Mouse (Mus musculus) cerebellum, postnatal 25 days (tissue): Measurements from ENCODE around the gene Wdr4.
"Not testable (repeated sequence)": the region's sequence is repeated elsewhere in the genome, so short reads cannot be mapped to it uniquely, and the experiment has no call there.

Source experiments
- DNase-seq, 2 experiments: peaks; one replicate each; pipeline ENCODE4 v3.0.0; 2021; ENCODE audit warnings: mixed read lengths in 2 of 2

Gene Wdr4

DNA sequence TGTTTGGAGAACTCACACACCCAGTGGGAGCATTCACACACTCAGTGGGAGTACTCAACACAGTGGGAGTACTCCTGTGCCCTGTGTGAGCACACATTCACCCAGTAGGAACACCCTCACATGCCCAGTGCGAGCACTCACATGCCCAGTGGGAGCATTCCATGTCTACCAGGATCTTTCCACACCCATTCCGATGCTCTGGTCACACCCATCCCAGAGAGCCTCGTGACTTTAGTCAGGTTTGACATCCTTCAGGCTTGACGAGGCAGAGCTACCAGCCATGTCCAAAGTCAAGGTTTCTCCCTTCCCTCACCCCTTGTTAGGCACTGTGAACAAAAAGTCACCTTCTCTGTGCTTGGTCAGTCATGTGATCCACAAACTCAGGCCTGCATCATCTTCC is 15.6 kb upstream of the Wdr4 start:
- no peak for DNase-seq

DNA sequence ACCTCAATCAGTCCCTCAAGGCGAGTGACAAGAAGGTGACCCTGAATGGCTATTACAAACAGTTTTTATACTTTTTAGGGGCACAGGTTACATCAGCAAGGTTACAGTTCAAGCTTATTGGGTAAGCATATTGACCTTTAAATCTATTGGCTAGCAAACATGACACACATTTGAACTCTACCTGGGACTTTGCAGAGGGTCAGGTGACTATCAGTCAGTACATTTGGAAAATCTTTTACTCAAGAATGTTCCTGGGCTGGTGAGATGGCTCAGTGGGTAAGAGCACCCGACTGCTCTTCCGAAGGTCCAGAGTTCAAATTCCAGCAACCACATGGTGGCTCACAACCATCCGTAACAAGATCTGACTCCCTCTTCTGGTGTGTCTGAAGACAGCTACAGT is 12.6 kb upstream of the Wdr4 start:
- not testable (repeated sequence) for DNase-seq

DNA sequence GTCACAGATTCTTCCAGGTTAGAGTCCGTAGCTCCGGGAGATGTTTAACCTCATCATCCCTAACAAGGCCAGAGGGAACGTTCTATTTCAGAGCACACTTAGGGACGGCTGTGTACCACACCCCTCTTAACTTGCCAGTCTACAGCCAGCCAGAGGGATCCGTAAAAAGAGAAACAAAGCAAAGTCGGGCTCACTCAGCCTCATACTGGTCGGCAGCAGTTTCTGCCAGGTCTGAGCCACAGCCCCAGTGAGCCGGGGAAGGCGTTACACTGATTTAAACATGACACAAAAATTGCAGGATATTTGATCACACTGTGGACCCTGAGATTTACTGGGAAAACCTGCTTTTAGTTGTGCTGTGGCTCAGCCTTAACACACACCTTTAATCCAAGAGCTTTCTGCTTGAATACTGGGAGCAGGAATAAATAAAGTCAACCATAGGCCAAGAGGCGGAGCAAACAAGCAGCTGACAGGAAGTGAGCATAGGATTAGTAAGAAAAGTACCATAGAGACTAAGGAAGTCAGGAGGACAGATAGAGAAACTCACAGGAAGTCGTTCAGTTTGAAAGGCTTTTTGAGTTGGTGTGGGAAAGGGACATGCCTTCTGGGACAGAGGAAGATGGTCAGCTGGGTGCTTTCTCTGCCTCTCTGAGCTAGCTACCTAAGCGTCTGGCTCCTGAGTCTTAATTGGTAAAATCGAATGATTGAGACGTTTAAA is 11.8 kb upstream of the Wdr4 start:
- no peak for DNase-seq

DNA sequence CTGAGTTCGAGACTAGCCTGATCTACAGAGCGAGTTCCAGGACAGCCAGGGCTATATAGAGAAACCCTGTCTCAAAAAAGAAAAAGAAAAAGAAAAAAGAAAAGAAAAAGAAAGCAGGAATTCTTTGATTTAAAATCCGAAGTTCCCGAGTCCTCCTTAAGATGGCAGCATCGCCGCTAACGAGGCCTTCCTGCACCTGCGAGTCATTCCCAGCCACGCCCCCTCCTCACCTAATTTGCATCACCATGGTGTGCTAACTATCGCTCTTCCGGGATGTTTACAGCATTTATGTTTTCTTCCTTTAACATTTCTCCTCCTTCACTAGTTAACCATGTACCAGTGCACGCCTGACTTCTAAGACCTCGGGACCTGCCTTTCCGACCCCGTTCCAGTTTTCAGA is 9.5 kb upstream of the Wdr4 start:
- DNase-seq = peak in 1 of 2 experiments; percentile 52

DNA sequence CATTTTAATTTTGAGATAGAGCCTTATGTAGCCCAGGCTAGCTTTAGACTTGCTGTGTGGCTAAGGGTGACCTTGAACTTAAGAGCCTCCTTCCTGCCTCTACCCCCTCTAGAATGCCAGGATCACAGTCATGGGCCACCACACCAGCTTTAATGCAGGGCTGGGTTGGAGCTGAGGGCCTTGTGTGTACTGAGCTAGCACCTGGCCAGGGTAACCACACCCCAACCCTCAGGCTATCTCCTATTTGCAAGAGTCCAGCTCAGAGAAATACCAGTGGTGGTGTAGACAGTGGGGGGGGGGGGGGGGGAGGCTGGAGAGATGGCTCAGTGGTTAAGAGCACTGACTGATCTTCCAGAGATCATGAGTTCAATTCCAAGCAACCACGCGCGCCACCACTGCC is 6.0 kb upstream of the Wdr4 start:
- DNase-seq = no peak

DNA sequence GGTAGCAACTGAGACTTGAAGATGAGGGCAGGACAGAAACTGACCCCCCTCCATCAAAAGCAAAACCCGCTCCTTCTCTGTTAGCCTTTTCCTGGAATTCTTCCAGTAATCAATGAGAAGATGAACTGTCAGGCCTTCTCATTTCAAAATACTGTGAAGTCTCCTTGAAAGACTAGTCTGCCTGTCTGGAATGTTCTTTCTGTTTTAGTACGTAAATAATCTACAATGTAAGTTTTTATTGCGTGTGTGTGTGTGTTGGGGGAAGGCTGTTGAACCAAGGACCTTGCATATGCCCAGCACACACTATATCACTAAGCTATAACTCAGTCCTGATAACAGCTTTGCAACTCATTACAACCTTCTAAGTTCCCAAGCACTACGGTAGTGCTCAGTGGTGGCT is 5.3 kb upstream of the Wdr4 start:
- no peak for DNase-seq

DNA sequence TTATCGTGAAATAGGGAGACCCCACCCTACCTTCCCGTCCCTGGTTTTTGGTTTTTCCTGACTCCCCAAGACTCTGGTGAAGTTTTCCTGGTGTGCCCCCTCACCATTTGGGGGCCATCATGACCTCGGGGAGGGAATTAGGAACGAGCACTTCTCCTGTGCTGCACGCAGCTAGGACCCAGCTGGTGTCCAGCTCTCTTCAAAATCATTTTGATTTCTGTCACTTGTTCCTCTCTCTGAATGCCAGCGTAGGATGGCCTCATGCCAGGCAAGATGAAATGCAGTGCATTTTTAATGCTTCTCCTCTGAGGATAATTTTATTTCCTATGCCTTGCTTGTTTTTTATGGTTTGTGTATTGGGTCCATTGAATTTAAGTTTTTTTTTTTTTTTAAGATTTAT is 2.2 kb upstream of the Wdr4 start:
- DNase-seq = peak; percentile 47 to 68

DNA sequence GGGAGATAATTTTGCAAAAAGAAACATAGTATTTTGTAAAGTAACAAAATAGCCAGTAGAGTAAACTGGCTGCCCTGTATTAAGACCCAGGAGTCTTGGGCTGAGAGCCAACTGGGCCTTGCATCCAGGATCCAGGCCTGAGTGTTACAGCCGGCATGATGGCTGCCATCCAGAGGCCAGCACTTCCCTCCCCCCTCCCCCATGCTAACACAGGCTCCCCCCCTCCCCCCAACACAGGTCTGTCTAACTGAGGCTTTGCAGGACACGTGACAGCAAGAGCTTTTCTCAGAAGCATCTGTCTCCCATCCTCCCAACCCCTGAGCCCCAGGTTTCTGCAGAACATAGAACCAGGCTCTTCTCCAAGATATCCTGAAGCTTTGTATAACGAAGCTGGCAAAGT is 1.1 kb upstream of the Wdr4 start:
- peak; percentile 84 to 93 for DNase-seq

DNA sequence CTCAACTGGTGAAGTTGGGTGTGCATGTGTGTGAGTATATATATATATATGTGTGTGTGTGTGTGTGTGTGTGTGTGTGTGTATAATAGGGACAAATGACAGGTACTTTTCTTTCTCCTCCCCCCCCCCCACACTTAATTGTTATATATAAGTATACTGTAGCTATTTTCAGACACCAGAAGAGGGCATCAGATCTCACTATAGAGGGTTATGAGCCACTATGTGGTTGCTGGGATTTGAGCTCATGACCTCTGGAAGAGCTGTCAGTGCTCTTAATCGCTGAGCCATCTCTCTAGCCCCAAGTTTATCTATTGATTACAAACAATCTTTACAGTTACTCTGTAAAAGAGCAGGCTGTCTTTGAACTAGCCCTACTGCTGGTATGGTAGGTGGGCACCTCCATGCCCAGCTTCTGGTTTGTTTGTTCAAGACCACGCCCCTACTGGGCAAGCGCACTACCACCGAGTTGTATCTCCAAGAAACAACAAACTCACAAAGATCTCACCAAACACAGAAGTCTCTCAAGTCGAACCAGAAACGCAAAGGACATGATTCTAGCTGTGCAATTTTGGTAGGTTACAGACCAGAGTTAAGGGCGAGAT is 335 bp downstream of the Wdr4 start:
- no peak for DNase-seq

DNA sequence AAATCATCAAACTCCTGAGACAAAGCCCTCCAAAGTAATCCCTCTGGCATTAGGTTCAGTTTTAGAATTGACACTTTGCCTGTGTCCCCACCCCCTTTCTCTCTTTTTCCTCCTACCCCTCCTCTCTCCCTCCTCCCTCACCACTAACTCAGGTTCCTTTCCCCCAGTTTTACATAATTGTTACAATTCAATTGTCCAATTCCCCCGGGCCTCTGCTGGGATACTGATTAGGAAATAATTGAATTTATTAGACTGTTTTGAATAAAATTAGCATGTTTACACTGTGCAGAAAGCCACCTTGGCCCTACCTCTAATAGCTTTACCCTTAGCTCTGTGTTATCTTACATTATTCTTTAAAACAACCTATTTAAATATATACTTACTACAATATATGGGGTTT is 5.1 kb downstream of the Wdr4 start:
- DNase-seq = no peak

DNA sequence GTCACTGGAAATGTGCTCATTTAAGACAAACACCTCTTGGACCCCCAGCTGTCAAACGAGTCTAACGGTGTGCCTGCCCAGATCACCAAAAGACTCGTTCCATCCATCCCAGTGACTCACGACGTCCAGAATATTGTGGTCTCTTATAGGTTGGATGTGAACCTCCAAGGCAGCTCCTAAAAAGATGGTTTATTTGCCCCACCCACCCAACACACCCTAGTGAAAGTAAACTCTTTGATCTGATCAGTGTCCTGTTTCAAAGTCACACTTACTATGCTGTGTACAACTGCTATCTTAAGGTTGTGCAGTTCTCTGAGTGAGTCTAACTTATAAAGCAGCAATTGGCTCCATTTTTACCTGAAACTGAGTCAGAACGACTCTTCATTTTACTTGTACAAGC is 7.2 kb downstream of the Wdr4 start:
- no peak for DNase-seq

DNA sequence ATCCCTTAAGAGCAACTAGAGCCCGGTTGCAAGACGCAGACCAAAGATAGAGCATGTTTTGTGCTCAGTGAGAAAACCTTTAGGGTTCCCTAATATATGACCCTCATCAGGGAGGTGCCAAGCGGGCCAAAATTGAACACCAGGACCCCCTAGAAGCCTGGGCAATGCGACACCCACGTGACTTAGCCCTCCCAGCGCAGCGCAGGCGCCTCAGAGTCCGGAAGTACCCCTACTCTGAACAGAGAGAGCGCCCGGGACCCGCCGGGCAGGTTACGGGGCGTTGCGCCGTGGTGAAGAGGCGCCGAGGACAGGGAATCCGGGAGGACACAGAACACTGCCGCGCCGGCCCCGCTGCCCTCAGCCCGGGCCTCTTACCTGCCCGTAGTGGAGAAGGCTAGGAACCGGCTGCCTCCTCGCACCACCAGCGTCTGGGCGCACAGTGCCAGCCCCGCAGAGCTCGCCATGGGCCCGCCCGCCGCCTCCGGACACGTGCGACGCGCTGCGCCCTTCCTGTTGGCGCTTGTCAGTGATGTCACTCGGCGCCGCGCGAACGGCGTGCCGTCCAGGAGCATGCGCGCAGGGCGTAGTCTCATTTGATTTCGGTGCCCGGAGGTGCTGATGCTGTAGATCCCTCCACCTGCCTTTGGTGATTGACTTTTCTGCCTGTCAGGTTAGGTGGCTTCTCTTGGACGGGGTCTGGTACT is 7.8 kb downstream of the Wdr4 start:
- peak; percentile 92 to 95 for DNase-seq

DNA sequence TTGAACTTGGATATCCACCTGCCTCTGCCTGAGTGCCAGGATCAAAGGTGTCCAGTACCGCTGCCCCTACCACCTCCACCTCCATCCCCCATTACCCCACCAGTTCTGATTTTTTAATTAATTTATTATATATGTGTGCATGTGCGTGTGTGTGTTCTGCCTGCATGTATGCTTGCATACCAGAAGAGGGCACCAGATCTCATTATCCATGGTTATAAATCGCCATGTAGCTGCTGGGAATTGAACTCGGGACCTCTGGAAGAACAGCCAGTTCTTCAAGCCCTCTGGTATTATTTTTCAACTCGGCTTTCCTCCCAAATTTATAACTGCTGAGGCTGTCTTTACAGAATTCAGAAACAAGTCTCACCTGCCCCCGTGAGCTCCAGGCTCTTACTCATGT is 8.8 kb downstream of the Wdr4 start:
- DNase-seq = no peak

DNA sequence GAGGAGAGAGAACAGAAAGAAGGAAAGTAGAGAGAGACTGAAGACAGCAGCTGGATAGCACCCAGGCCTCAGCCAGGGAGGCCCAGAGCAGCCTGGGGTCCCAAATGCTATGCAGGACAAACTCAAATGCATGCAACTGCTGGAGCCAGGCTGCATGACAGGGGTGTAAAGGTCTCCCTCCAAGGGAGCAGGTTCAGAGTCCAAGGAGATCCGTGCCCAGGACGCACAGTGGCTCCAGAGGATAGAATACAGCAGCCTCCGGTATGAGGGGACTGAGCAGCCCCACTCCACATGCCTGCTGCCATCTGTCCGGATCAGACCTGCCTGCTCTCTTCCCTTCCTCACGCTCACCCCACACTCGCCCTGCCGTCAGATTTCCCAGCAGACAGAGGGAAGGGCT is 13.5 kb downstream of the Wdr4 start:
- no peak for DNase-seq

DNA sequence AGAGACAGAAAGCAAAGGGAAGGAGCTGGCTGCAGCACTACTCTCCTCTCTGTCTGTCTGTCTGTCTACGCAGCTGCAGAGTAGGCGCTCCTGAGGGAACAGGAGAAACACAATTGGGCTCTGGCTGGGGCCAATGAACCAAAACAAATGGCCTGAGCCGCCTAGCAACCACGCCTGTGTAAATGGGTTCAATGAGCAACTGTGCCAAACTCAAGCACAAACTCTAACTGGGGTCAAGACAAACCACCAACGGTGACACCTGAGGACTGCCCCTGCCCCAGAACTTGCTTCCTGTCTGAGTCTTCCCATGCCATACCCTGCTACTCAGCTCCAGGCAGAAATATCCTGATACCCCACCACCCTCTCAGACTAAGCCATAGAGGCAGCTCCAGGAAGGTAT is 14.8 kb downstream of the Wdr4 start:
- no peak for DNase-seq

DNA sequence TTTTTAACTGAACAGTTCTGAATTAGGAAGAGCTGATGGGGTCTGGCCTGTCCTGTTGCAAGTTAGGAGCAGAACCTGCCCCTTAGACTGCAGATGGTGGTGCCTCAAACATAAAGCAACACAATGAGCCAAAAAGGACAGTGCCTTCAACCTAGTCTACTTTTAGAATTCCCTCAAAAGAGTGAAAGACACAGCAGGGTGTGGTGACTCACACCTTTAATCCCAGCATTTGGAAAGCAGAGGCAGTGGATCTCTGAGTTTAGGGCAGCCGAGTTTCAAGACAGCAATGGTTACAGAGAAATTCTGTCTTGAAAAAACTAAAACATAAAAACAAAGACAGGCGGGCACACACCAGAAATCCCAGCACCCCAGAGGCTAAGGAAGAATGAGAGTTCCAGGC is 15.8 kb downstream of the Wdr4 start:
- DNase-seq = no peak

DNA sequence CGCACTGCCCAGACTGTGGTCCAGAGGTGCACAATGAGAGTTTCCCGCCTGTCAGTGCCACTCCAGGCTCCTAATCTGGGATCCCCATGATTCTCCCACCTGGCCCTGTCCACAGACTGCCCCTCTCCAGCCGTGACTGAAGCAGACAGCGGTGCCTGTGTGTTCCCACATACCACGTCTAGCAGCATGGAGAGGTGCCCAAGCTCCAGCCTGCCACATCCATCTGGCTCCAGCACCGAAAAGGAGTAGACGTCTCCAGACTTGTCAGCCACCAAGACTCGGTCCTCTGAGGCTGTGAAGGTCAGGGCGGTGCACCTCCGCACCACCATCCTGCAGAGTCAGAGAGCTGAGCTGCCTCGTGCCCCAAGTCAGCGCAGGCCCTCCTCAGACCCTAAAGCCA is 16.4 kb downstream of the Wdr4 start:
- no peak for DNase-seq

DNA sequence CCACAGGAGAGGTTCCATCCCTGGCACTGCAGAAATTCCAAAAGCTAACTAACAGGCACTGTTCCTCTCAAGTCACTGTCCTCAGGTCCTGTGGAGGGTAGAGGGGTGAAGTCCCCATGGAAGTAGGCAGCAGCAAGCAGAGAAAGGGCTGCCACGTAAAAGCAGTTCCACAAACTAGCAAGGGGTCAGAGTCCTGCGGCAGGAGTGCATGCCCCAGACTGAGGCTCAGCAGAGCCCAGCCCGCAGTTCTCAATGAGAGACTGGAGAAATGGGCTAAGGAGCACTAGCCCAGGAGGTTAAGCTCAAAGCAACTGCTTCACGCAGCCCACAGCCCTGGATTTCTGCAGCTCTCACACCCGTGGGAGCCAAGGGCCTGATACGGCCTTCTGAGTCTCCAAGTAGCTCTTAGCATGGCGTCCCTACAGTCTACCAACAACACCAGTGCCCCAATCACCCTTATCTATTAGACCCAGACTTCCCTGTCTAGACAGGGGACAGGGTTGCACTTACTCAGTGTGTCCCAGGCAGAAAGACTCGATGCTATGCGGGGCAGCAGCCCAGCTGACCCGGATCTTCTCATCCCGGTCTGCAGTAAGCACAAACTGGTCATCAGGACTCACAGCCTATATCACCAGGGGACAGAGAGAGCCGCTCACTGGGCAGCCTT is 17.4 kb downstream of the Wdr4 start:
- DNase-seq = no peak

DNA sequence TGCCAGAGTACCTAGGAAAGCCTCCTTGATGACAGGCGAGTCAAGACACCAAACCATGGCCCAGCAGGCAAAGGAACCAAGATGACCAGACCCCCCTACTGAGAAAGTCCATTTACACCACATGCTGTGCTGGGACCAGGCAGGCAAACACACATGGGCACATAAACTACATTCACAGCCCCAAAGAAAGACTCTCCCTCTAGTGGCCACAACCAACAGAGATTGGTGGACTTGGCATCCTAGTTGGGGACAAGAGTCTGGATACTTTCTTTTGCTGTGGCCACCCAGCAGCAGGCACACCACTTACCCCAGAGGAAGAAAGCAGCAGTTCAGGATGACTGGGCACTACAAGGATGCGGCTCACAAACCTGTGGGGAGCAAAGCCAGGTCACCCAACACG is 18.9 kb downstream of the Wdr4 start:
- no peak for DNase-seq

DNA sequence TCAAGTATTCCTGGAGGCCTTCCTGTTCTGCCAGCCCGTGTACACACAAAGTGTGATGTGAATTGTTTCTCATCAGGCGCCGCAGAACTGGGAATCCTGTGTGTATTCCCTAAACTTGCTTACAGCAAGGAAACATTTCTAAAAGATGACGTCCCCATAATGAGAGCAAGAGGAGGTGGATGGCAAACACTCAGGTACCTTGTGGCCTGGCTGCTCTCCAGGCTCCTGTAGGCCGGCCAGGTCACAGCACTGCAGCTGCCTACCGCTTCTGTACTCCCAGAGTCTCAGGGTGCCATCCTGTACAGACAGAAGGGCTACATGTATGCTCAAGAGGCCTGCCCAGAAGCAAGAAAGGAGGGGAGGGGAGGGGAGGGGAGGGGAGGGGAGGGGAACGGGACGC is 19.4 kb downstream of the Wdr4 start:
- DNase-seq = peak; percentile 38 to 55

DNA sequence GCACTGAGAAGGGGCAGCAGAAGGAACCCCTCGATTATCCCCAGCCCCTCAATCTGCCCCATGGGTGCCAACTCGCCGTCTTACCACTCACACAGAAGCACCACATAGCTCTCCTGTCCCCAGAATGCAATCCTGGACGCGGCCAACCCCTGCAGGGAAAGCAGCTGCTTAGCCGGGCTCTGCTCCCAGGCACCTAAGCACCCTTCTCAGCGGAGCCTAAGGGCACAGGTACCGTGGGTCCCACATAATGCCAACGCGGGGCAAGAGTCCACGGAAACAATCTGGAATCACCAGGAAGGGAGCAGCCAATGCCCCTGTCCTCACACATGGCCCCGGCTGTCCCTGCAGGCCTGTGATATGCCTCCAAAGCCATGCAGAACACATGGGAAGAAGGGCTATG is 20.1 kb downstream of the Wdr4 start:
- peak; percentile 58 to 59 for DNase-seq

DNA sequence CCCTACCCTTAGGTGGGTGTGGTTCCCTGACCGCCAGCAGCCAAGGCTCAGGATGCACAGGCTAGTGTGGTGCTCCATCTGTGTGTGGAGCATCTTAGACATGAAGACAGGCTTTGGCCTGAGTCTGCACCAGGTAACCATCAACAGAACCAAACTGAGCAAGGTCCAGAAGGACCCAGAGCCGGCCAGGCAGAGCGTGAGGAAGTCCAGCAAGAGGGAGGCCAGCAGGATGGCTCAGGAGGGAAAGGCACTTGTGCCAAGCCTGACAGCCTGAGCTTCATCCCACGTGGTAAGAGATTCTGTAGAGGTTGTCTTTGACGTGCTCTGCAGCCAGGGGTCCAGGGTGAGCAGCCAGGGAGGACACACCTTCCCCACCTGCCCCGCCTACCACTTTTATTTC is 22.1 kb downstream of the Wdr4 start:
- DNase-seq = peak; percentile 62 to 74

DNA sequence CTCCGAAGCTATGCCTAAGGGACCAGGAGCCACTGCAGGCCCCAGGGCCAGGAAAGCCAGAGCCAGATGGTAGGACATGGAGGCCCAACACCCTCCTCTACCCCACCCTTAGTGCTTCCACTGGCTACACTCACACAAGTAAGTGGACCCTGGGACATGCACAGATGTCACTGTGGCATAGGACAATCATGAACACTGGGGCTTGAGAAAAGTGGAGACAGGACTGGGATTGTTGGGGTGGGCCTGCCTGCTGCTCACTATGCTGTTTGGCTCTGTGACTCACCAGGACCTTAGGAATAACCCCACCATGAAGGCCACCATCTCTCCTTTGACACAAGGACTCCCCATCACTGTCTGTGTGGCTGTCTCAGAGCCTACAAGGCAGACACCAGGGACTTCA is 24.8 kb downstream of the Wdr4 start:
- no peak for DNase-seq

DNA sequence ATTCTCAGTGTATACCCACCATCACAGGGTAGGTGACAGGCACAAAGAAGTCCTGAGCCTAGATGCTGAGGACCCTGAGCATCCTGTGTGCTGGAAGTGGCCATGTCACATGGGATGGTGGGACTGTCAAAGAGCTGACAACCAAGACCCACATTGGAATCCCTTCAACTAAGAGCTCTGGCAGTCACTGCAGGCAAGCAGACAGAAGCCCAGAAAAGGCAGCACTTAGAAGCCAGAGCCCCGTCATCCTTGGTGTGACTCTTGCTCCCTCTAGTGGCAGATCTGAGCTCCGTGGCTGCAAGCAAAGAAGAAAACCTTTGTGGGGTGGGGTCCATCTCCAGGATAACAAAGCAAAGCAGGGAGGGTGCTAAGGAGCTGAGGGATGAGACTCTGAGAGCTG is 27.4 kb downstream of the Wdr4 start:
- DNase-seq = peak; percentile 84 to 88
